Mouse (Mus musculus): Measurements from ENCODE around the gene Gfra1. TPM values are rescaled to one million over a fixed set of nuclear protein-coding genes. Genes with fewer than 3 reads are reported as not detected.

The Gfra1 gene
- polyA plus RNA-seq, 1 experiment = 0.48 TPM

- H3K4me3 ChIP-seq (ENCODE audit: insufficient read depth, low read depth, low read length) = no peak overlapping the region
- H3K4me1 ChIP-seq (ENCODE audit: control insufficient read depth, insufficient read depth, insufficient read length, low read length) = no peaks in the 10 kb centered on the region
- no peak overlapping the region for H3K27ac ChIP-seq (replicated peaks; ENCODE audit: low read depth, low read length)
These were observed 114.4 kb downstream of the Gfra1 start for GRCm38 (mm10) chr19:58341351-58341750.

GRCm38 (mm10) chr19:58340221-58340620 is 115.5 kb downstream of the Gfra1 start:
- Histone ChIP-seq H3K27ac (replicated peaks; ENCODE audit: low read depth, low read length) (no peak overlapping the region), H3K4me1 (ENCODE audit: control insufficient read depth, insufficient read depth, insufficient read length, low read length) (no peaks in the 10 kb centered on the region), H3K4me3 (ENCODE audit: insufficient read depth, low read depth, low read length) (no peak overlapping the region)

GRCm38 (mm10) chr19:58336802-58337201 is 118.9 kb downstream of the Gfra1 start:
- no peaks in the 10 kb centered on the region for H3K4me1 ChIP-seq (ENCODE audit: control insufficient read depth, insufficient read depth, insufficient read length, low read length)
- no peak overlapping the region for H3K27ac ChIP-seq (replicated peaks; ENCODE audit: low read depth, low read length)
- H3K4me3 ChIP-seq (ENCODE audit: insufficient read depth, low read depth, low read length) = no peak overlapping the region

- H3K27ac ChIP-seq (replicated peaks; ENCODE audit: low read depth, low read length) = no peak overlapping the region
- no peak overlapping the region for H3K4me3 ChIP-seq (ENCODE audit: insufficient read depth, low read depth, low read length)
- H3K4me1 ChIP-seq (ENCODE audit: control insufficient read depth, insufficient read depth, insufficient read length, low read length) = no peaks in the 10 kb centered on the region
These were observed 119.9 kb downstream of the Gfra1 start for GRCm38 (mm10) chr19:58335585-58336530.

GRCm38 (mm10) chr19:58329305-58329704 is 126.4 kb downstream of the Gfra1 start:
- H3K4me1 ChIP-seq (ENCODE audit: control insufficient read depth, insufficient read depth, insufficient read length, low read length) = no peaks in the 10 kb centered on the region
- H3K4me3 ChIP-seq (ENCODE audit: insufficient read depth, low read depth, low read length) = no peak overlapping the region
- no peak overlapping the region for H3K27ac ChIP-seq (replicated peaks; ENCODE audit: low read depth, low read length)

GRCm38 (mm10) chr19:58328014-58328413 is 127.7 kb downstream of the Gfra1 start:
- Histone ChIP-seq H3K4me1 (ENCODE audit: control insufficient read depth, insufficient read depth, insufficient read length, low read length) (no peaks in the 10 kb centered on the region), H3K4me3 (ENCODE audit: insufficient read depth, low read depth, low read length) (no peak overlapping the region), H3K27ac (replicated peaks; ENCODE audit: low read depth, low read length) (no peak overlapping the region)

GRCm38 (mm10) chr19:58316474-58316873 is 139.2 kb downstream of the Gfra1 start:
- Histone ChIP-seq H3K27ac (replicated peaks; ENCODE audit: low read depth, low read length) (no peak overlapping the region), H3K4me1 (ENCODE audit: control insufficient read depth, insufficient read depth, insufficient read length, low read length) (no peaks in the 10 kb centered on the region), H3K4me3 (ENCODE audit: insufficient read depth, low read depth, low read length) (no peak overlapping the region)

- Histone ChIP-seq H3K27ac (replicated peaks; ENCODE audit: low read depth, low read length) (no peak overlapping the region), H3K4me1 (ENCODE audit: control insufficient read depth, insufficient read depth, insufficient read length, low read length) (no peaks in the 10 kb centered on the region), H3K4me3 (ENCODE audit: insufficient read depth, low read depth, low read length) (no peak overlapping the region)
These were observed 140.0 kb downstream of the Gfra1 start for GRCm38 (mm10) chr19:58315681-58316080.

- Histone ChIP-seq H3K4me1 (ENCODE audit: control insufficient read depth, insufficient read depth, insufficient read length, low read length) (no peaks in the 10 kb centered on the region), H3K4me3 (ENCODE audit: insufficient read depth, low read depth, low read length) (no peak overlapping the region)
These were observed 141.1 kb downstream of the Gfra1 start for GRCm38 (mm10) chr19:58314631-58315030.

GRCm38 (mm10) chr19:58313785-58314184 is 141.9 kb downstream of the Gfra1 start:
- no peaks in the 10 kb centered on the region for H3K4me1 ChIP-seq (ENCODE audit: control insufficient read depth, insufficient read depth, insufficient read length, low read length)
- no peak overlapping the region for H3K4me3 ChIP-seq (ENCODE audit: insufficient read depth, low read depth, low read length)
- no peak overlapping the region for H3K27ac ChIP-seq (replicated peaks; ENCODE audit: low read depth, low read length)

More at GRCm38 (mm10) chr19:58314631-58315030, 141.1 kb downstream of the Gfra1 start:
- H3K27ac ChIP-seq (replicated peaks; ENCODE audit: low read depth, low read length) = no peak overlapping the region

GRCm38 (mm10) chr19:58312492-58312891 is 143.2 kb downstream of the Gfra1 start:
- Histone ChIP-seq H3K4me3 (ENCODE audit: insufficient read depth, low read depth, low read length) (no peak overlapping the region), H3K27ac (replicated peaks; ENCODE audit: low read depth, low read length) (no peak overlapping the region), H3K4me1 (ENCODE audit: control insufficient read depth, insufficient read depth, insufficient read length, low read length) (no peaks in the 10 kb centered on the region)

GRCm38 (mm10) chr19:58310334-58311315 is 145.1 kb downstream of the Gfra1 start:
- no peak overlapping the region for H3K4me3 ChIP-seq (ENCODE audit: insufficient read depth, low read depth, low read length)
- H3K4me1 ChIP-seq (ENCODE audit: control insufficient read depth, insufficient read depth, insufficient read length, low read length) = no peaks in the 10 kb centered on the region
- no peak overlapping the region for H3K27ac ChIP-seq (replicated peaks; ENCODE audit: low read depth, low read length)

GRCm38 (mm10) chr19:58309620-58310275 is 146.0 kb downstream of the Gfra1 start:
- no peak overlapping the region for H3K4me3 ChIP-seq (ENCODE audit: insufficient read depth, low read depth, low read length)
- H3K27ac ChIP-seq (replicated peaks; ENCODE audit: low read depth, low read length) = no peak overlapping the region

GRCm38 (mm10) chr19:58301105-58301504 is 154.6 kb downstream of the Gfra1 start:
- Histone ChIP-seq H3K27ac (replicated peaks; ENCODE audit: low read depth, low read length) (no peak overlapping the region), H3K4me3 (ENCODE audit: insufficient read depth, low read depth, low read length) (no peak overlapping the region), H3K4me1 (ENCODE audit: control insufficient read depth, insufficient read depth, insufficient read length, low read length) (no peaks in the 10 kb centered on the region)

More at GRCm38 (mm10) chr19:58309620-58310275, 146.0 kb downstream of the Gfra1 start:
- no peaks in the 10 kb centered on the region for H3K4me1 ChIP-seq (ENCODE audit: control insufficient read depth, insufficient read depth, insufficient read length, low read length)

- Histone ChIP-seq H3K27ac (replicated peaks; ENCODE audit: low read depth, low read length) (no peak overlapping the region), H3K4me1 (ENCODE audit: control insufficient read depth, insufficient read depth, insufficient read length, low read length) (no peaks in the 10 kb centered on the region), H3K4me3 (ENCODE audit: insufficient read depth, low read depth, low read length) (no peak overlapping the region)
These were observed 157.8 kb downstream of the Gfra1 start for GRCm38 (mm10) chr19:58297926-58298325.

Data from brown adipose tissue, adult 24 weeks (tissue).